In genomic region chr4:44998071-44998470, GRCm38 (mm10) we compare ENCODE assay signal across 22 mouse cellular contexts. TPM values are rescaled to one million over a fixed set of nuclear protein-coding genes. Genes with fewer than 3 reads are reported as not detected.
A peak's percentile ranks its signal among the peaks of the same experiment; 100 is the strongest.
DNase-seq lines count a peak whose midpoint lies in the region; ATAC-seq and TF ChIP-seq lines count a peak whose summit lies in the region.
"Had no signal": no experiment of that assay in that cellular context is flagged by ENCODE, and none has a peak within 500 bp of the region (broad histone marks: within the 10 kb centered on the region; RNA-seq: fewer than 3 reads in every experiment).

No protein-coding gene starts in this region.

- H3K36me3 ChIP-seq in forebrain, embryonic 11.5 days (ENCODE audit: control insufficient read depth, insufficient read depth, low read length) = no peaks in the 10 kb centered on the region
- H3K36me3 ChIP-seq in forebrain, postnatal 0 days (ENCODE audit: insufficient read depth) = peaks cover 18% of the 10 kb centered on the region
- H3K36me3 ChIP-seq in liver, adult 2 months (ENCODE audit: control insufficient read depth, insufficient read depth, low read length) = peaks cover 2% of the 10 kb centered on the region; the same call in 1 of the 2 replicates
- H3K36me3 ChIP-seq in kidney, adult 2 months (ENCODE audit: control insufficient read depth, insufficient read depth, low read length) = no peaks in the 10 kb centered on the region; the same call in 1 of the 2 replicates

- H3K4me1 ChIP-seq in forebrain, embryonic 11.5 days (replicated peaks; ENCODE audit: control insufficient read depth, insufficient read depth, low read length) = no peaks in the 10 kb centered on the region
- H3K4me1 ChIP-seq in forebrain, postnatal 0 days (ENCODE audit: insufficient read depth) = no peaks in the 10 kb centered on the region
- peaks cover 21% of the 10 kb centered on the region for H3K4me1 ChIP-seq in liver, adult 2 months (ENCODE audit: control insufficient read depth, insufficient read depth, low read length)
- peaks cover 3% of the 10 kb centered on the region; the same call in 1 of the 2 replicates for H3K4me1 ChIP-seq in kidney, adult 2 months (ENCODE audit: control insufficient read depth, insufficient read depth, low read length)
- H3K4me1 ChIP-seq: embryonic facial prominence, embryonic 12.5 days had no signal

- no peak overlapping the region for H3K4me2 ChIP-seq in forebrain, embryonic 11.5 days (ENCODE audit: low read depth, low read length, severe bottlenecking)
- H3K4me2 ChIP-seq in forebrain, postnatal 0 days (ENCODE audit: low read depth) = no peak overlapping the region
- H3K4me2 ChIP-seq: embryonic facial prominence, embryonic 12.5 days; forebrain, embryonic 12.5 days had no signal

- no peak for TF ChIP-seq POLR2A in liver, adult 2 months (IDR thresholded peaks at IDR 0.05; ENCODE audit: extremely low read depth, insufficient read depth, low read length)
- TF ChIP-seq POLR2A in kidney, adult 2 months (IDR thresholded peaks at IDR 0.05; ENCODE audit: low read depth, low read length) = no peak

- peaks cover 20% of the 10 kb centered on the region; the same call in 1 of the 2 replicates for H3K79me2 ChIP-seq in liver, adult 2 months (ENCODE audit: control insufficient read depth, insufficient read depth, low read length)

- H3K27me3 ChIP-seq in forebrain, embryonic 11.5 days (ENCODE audit: control insufficient read depth, insufficient read depth, low read length) = no peaks in the 10 kb centered on the region
- no peaks in the 10 kb centered on the region for H3K27me3 ChIP-seq in forebrain, postnatal 0 days (ENCODE audit: insufficient read depth, low read length)
- no peaks in the 10 kb centered on the region for H3K27me3 ChIP-seq in liver, adult 2 months (ENCODE audit: control insufficient read depth, insufficient read depth, low read length)
- H3K27me3 ChIP-seq in kidney, adult 2 months (replicated peaks; ENCODE audit: control insufficient read depth, insufficient read depth, low read length) = no peaks in the 10 kb centered on the region
- H3K27me3 ChIP-seq: embryonic facial prominence, embryonic 12.5 days; forebrain, embryonic 12.5 days; Patski had no signal

- no peak overlapping the region for H3K9ac ChIP-seq in forebrain, embryonic 11.5 days (ENCODE audit: low read length)
- no peak overlapping the region for H3K9ac ChIP-seq in forebrain, postnatal 0 days
- no peak overlapping the region for H3K9ac ChIP-seq in liver, adult 2 months (ENCODE audit: low read depth, low read length)
- H3K9ac ChIP-seq: embryonic facial prominence, embryonic 12.5 days; forebrain, embryonic 12.5 days had no signal

- ATAC-seq in forebrain, embryonic 11.5 days (replicated peaks; ENCODE audit: low FRiP score) = no peak
- ATAC-seq in forebrain, postnatal 0 days = no peak
- ATAC-seq: activated CD4-positive, CD25-positive, alpha-beta regulatory T cell, adult 4 months; forebrain, embryonic 14.5 days; forebrain, embryonic 16.5 days; Patski had no signal

- WGBS in forebrain, embryonic 11.5 days = 63% methylated on average over 3 of the region's 3 CpGs
- 68% methylated on average over 3 of the region's 3 CpGs for WGBS in forebrain, postnatal 0 days
- 26% methylated on average over 3 of the region's 3 CpGs for WGBS in liver, adult 2 months
- WGBS in kidney, adult 2 months = 75% methylated on average over 3 of the region's 3 CpGs

- peak; percentile 20 for DNase-seq in forebrain, embryonic 11.5 days (ENCODE audit: low spot score)
- DNase-seq in forebrain, postnatal 0 days = no peak
- peak; percentile 68 for DNase-seq in liver, adult 2 months (ENCODE audit: extremely low read depth, low read depth, low spot score)
- no peak for DNase-seq in liver
- peak; percentile 47 for DNase-seq in Muller cell, postnatal 12 days (ENCODE audit: inconsistent ontology term)
- DNase-seq in retina, embryonic 14.5 days (ENCODE audit: low spot score) = peak; percentile 28
- DNase-seq in left cerebral cortex, adult 11 months (ENCODE audit: low spot score) = no peak
- no peak for DNase-seq in kidney, adult 2 months
- DNase-seq: adrenal gland, adult 8-10 months; adrenal gland, postnatal 14 days; adrenal gland, postnatal 36 days; cerebellum, adult 11-12 months; cerebellum, adult 2 months; cerebellum, adult 9-11 months; cerebellum, postnatal 25 days had no signal

- H3K27ac ChIP-seq in forebrain, embryonic 11.5 days (ENCODE audit: low read depth, low read length) = no peak overlapping the region
- no peak overlapping the region for H3K27ac ChIP-seq in forebrain, postnatal 0 days (ENCODE audit: low read depth, low read length)
- H3K27ac ChIP-seq in liver, adult 2 months (replicated peaks; ENCODE audit: insufficient read depth, low read depth, low read length) = peak overlapping the region; percentile 54; the same call in 1 of the 2 replicates
- H3K27ac ChIP-seq in kidney, adult 2 months (ENCODE audit: insufficient read depth, low read depth, low read length) = no peak overlapping the region
- H3K27ac ChIP-seq: embryonic facial prominence, embryonic 10.5 days; embryonic facial prominence, embryonic 12.5 days; forebrain, embryonic 12.5 days had no signal

- H3K9me3 ChIP-seq in forebrain, embryonic 11.5 days (ENCODE audit: control insufficient read depth, low read length) = no peaks in the 10 kb centered on the region
- no peaks in the 10 kb centered on the region for H3K9me3 ChIP-seq in forebrain, postnatal 0 days (ENCODE audit: low read length)
- H3K9me3 ChIP-seq: embryonic facial prominence, embryonic 10.5 days; embryonic facial prominence, embryonic 12.5 days; forebrain, embryonic 12.5 days had no signal

- no peak for TF ChIP-seq CTCF in forebrain, postnatal 0 days (IDR thresholded peaks at IDR 0.05; ENCODE audit: low read depth)
- TF ChIP-seq CTCF in liver, adult 2 months (IDR thresholded peaks at IDR 0.05; ENCODE audit: low read depth, low read length) = no peak
- no peak for TF ChIP-seq CTCF in kidney, adult 2 months (conservative IDR thresholded peaks at IDR 0.05; ENCODE audit: insufficient read depth, insufficient read length, low read depth, low read length)

- no peak overlapping the region for H3K4me3 ChIP-seq in forebrain, embryonic 11.5 days (ENCODE audit: low read depth, low read length)
- no peak overlapping the region for H3K4me3 ChIP-seq in forebrain, postnatal 0 days (ENCODE audit: low read depth, low read length)
- H3K4me3 ChIP-seq in liver, adult 2 months (ENCODE audit: insufficient read depth, low read depth, low read length) = no peak overlapping the region
- H3K4me3 ChIP-seq in kidney, adult 2 months (ENCODE audit: insufficient read depth, low read depth, low read length) = no peak overlapping the region
- H3K4me3 ChIP-seq: embryonic facial prominence, embryonic 10.5 days; embryonic facial prominence, embryonic 12.5 days; forebrain, embryonic 12.5 days had no signal

RNA-seq across cellular contexts. Expression of gene Zbtb5, which starts 14.1 kb away (rescaled TPM):
- polyA plus RNA-seq in forebrain, embryonic 11.5 days (2014; fragmentation: Nextera tagmentation; extraction: Ambion mirVana) = 44.9 and 45.4 TPM in 2 replicates
- 44.5 and 49.7 TPM in 2 replicates for total RNA-seq in forebrain, postnatal 0 days (2014; rRNA removed)
- 28.7 and 32.1 TPM in 2 replicates for polyA plus RNA-seq in forebrain, postnatal 0 days (2015; fragmentation: Nextera tagmentation; extraction: Ambion mirVana)
- 6.9 and 7.1 TPM in 2 replicates for total RNA-seq in liver, adult 2 months (2014; rRNA removed)
- 8.6 and 11.1 TPM in 2 replicates for polyA plus RNA-seq in liver, adult 2 months (2012; rRNA removed)
- polyA plus RNA-seq in kidney, adult 2 months (2012; rRNA removed) = 11.8 and 12.8 TPM in 2 replicates

RNA-seq across cellular contexts. Expression of gene Grhpr, which starts 16.9 kb away (rescaled TPM):
- polyA plus RNA-seq in forebrain, embryonic 11.5 days (2014; fragmentation: Nextera tagmentation; extraction: Ambion mirVana) = 48.6 and 48.8 TPM in 2 replicates
- 13.5 and 18.2 TPM in 2 replicates for total RNA-seq in forebrain, postnatal 0 days (2014; rRNA removed)
- polyA plus RNA-seq in forebrain, postnatal 0 days (2015; fragmentation: Nextera tagmentation; extraction: Ambion mirVana) = 22.9 and 25.6 TPM in 2 replicates
- total RNA-seq in liver, adult 2 months (2014; rRNA removed) = 108 and 118 TPM in 2 replicates
- polyA plus RNA-seq in liver, adult 2 months (2012; rRNA removed) = 297 and 313 TPM in 2 replicates
- 334 and 342 TPM in 2 replicates for polyA plus RNA-seq in kidney, adult 2 months (2012; rRNA removed)

RNA-seq across cellular contexts. Expression of gene Polr1e, which starts 20.3 kb away (rescaled TPM):
- 54.5 and 55.2 TPM in 2 replicates for polyA plus RNA-seq in forebrain, embryonic 11.5 days (2014; fragmentation: Nextera tagmentation; extraction: Ambion mirVana)
- 13.4 and 16.5 TPM in 2 replicates for total RNA-seq in forebrain, postnatal 0 days (2014; rRNA removed)
- polyA plus RNA-seq in forebrain, postnatal 0 days (2015; fragmentation: Nextera tagmentation; extraction: Ambion mirVana) = 23.7 and 25.0 TPM in 2 replicates
- total RNA-seq in liver, adult 2 months (2014; rRNA removed) = 2.6 and 4.4 TPM in 2 replicates
- 3.5 and 3.7 TPM in 2 replicates for polyA plus RNA-seq in liver, adult 2 months (2012; rRNA removed)
- 6.2 and 7.8 TPM in 2 replicates for polyA plus RNA-seq in kidney, adult 2 months (2012; rRNA removed)

Comparison
In these comparisons a context has a peak if more than half of its experiments do, and no peak if none do; other contexts are left out.
1. DNase-seq: peak in forebrain, embryonic 11.5 days (single experiment), liver, adult 2 months (single experiment), Muller cell, postnatal 12 days (single experiment) and retina, embryonic 14.5 days (single experiment); none in forebrain, postnatal 0 days (single experiment), liver (single experiment), left cerebral cortex, adult 11 months (single experiment) and kidney, adult 2 months (single experiment).